Mouse (Mus musculus): ENCODE results near the gene Polrmt.

GRCm38 (mm10) chr10:79745411-79745810 lies 970 bp downstream of the Polrmt start:
- TF ChIP-seq CTCF (IDR thresholded peaks at IDR 0.05; ENCODE audit: low read depth) (no peak), EP300 (IDR thresholded peaks at IDR 0.05; ENCODE audit: low read depth) (no peak)
